Mouse (Mus musculus): ENCODE measurements around the gene Itgad. TPM values are rescaled to one million over a fixed set of nuclear protein-coding genes. Genes with fewer than 3 reads are reported as not detected.

The Itgad gene
- polyA plus RNA-seq, 1 experiment: not detected

DNA sequence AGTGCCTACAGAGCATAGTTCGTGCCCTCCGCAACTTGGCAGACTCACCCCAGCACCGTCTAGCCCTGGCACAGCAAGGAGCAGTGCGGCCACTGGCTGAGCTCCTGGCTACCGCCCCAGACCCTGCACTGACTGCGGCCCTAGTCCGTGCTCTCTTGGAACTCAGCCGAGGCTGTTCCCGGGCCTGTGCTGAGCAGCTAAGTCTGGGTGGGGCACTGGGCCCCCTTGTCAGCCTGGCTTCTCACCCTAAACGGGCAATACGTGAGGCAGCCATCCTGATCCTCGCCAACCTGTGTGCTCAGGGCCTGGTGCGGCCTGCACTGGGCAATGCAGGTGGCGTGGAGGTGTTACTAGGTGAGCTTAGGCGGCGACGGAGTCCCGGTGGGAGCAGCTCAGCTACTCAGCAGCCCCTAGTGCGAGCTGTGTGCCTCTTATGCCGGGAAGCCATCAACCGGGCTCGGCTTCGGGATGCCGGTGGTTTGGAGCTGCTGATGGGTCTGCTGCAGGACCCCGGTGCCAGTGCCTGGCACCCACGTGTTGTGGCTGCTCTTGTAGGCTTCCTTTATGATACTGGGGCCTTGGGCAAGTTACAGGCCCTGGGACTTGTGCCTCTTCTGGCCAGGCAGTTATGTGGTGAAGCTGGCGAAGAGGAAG, 86.1 kb downstream of the Itgad start:
- Histone ChIP-seq H3K4me3 (ENCODE audit: low read depth, low read length) (no peak overlapping the region), H3K36me3 (ENCODE audit: control insufficient read depth, insufficient read depth, low read length, poor library complexity, severe bottlenecking) (no peaks in the 10 kb centered on the region), H3K9me3 (replicated peaks; ENCODE audit: control insufficient read depth, insufficient read depth, low read length, poor library complexity, severe bottlenecking) (no peaks in the 10 kb centered on the region), H3K27me3 (ENCODE audit: control insufficient read depth, insufficient read depth, low read length, poor library complexity, severe bottlenecking) (no peaks in the 10 kb centered on the region), H3K27ac (ENCODE audit: insufficient read depth, low read length) (no peak overlapping the region), H3K4me1 (ENCODE audit: control insufficient read depth, insufficient read depth, low read length) (peaks cover 5% of the 10 kb centered on the region), H3K9ac (ENCODE audit: low read depth, poor library complexity, severe bottlenecking) (no peak overlapping the region)
- no peak for TF ChIP-seq POLR2A (IDR thresholded peaks at IDR 0.05; ENCODE audit: insufficient read depth, low read length)
- no peak for TF ChIP-seq CTCF (IDR thresholded peaks at IDR 0.05; ENCODE audit: low read depth, low read length)
- no peak for TF ChIP-seq EP300 (IDR thresholded peaks at IDR 0.05; ENCODE audit: insufficient read depth, low read depth, low read length)

DNA sequence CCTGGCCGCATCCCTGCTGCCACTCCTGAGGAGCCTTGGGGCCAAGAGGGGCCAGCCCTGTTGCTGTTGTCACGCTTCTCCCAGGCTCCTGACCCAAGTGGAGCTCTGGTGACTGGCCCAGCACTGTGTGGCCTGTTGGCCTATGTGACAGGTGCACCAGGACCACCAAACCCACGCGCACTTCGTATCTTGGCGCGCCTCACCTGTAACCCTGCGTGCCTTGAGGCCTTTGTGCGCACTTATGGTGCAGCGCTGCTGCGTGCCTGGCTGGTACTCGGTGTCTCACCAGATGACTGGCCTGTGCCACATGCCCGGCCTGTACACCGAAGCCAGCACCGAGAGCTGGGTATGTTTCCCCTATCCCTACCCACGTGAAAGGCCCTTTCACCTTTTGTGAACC, 88.2 kb downstream of the Itgad start:
- Histone ChIP-seq H3K27me3 (ENCODE audit: control insufficient read depth, insufficient read depth, low read length, poor library complexity, severe bottlenecking) (no peaks in the 10 kb centered on the region), H3K4me3 (ENCODE audit: low read depth, low read length) (no peak overlapping the region), H3K4me1 (ENCODE audit: control insufficient read depth, insufficient read depth, low read length) (no peaks in the 10 kb centered on the region), H3K36me3 (ENCODE audit: control insufficient read depth, insufficient read depth, low read length, poor library complexity, severe bottlenecking) (no peaks in the 10 kb centered on the region), H3K9me3 (replicated peaks; ENCODE audit: control insufficient read depth, insufficient read depth, low read length, poor library complexity, severe bottlenecking) (no peaks in the 10 kb centered on the region), H3K9ac (ENCODE audit: low read depth, poor library complexity, severe bottlenecking) (no peak overlapping the region), H3K27ac (ENCODE audit: insufficient read depth, low read length) (no peak overlapping the region)
- TF ChIP-seq EP300 (IDR thresholded peaks at IDR 0.05; ENCODE audit: insufficient read depth, low read depth, low read length): no peak
- no peak for TF ChIP-seq POLR2A (IDR thresholded peaks at IDR 0.05; ENCODE audit: insufficient read depth, low read length)
- no peak for TF ChIP-seq CTCF (IDR thresholded peaks at IDR 0.05; ENCODE audit: low read depth, low read length)

DNA sequence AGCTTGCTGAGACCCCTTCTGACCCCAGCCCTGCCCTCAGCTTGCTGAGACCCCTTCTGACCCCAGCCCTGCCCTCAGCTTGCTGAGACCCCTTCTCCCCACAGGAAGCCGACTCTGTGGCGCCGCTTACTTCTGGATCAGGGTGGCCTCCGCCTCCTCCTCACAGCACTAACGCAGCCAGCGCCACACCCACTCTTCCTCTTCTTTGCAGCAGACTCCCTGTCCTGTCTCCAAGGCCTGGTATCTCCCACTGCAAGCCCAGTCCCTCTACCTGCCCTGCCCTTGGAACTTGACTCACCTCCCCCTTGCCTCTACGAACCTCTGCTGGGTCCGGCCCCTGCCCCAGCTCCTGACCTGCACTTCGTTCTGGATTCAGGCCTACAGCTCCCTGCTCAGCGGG, 89.7 kb downstream of the Itgad start:
- no peak overlapping the region for H3K4me3 ChIP-seq (ENCODE audit: low read depth, low read length)
- no peak for TF ChIP-seq POLR2A (IDR thresholded peaks at IDR 0.05; ENCODE audit: insufficient read depth, low read length)
- no peak for TF ChIP-seq EP300 (IDR thresholded peaks at IDR 0.05; ENCODE audit: insufficient read depth, low read depth, low read length)
- no peak for TF ChIP-seq CTCF (IDR thresholded peaks at IDR 0.05; ENCODE audit: low read depth, low read length)
- no peak overlapping the region for H3K27ac ChIP-seq (ENCODE audit: insufficient read depth, low read length)
- H3K36me3 ChIP-seq (ENCODE audit: control insufficient read depth, insufficient read depth, low read length, poor library complexity, severe bottlenecking): no peaks in the 10 kb centered on the region
- no peaks in the 10 kb centered on the region for H3K27me3 ChIP-seq (ENCODE audit: control insufficient read depth, insufficient read depth, low read length, poor library complexity, severe bottlenecking)
- no peak overlapping the region for H3K9ac ChIP-seq (ENCODE audit: low read depth, poor library complexity, severe bottlenecking)
- H3K4me1 ChIP-seq (ENCODE audit: control insufficient read depth, insufficient read depth, low read length): no peaks in the 10 kb centered on the region
- no peaks in the 10 kb centered on the region for H3K9me3 ChIP-seq (replicated peaks; ENCODE audit: control insufficient read depth, insufficient read depth, low read length, poor library complexity, severe bottlenecking)

DNA sequence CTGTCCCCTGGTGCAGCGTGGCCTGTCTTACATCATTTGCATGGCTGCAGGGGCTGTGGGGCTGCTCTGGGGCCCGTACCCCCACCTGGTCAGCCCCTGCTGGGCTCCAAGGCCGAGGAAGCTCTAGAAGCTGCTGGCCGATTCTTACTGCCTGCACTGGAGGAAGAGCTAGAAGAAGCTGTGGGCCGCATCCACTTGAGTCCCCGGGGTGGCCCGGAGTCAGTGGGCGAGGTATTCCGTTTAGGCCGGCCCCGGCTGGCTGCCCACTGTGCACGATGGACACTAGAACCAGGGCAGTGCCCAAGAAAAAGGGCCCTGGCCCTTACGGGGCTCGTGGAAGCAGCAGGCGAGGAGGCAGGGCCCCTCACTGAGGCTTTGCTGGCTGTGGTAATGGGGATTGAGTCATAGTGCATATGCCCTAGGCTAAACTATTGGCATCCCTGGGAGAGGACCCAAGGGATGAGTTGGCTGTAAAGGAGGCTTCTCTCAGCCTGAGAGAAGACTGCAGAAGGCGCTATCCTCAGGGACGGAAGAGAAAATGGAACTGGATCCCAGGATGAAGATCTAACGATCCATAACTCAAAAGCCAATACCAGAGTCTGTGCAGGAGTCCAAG, 90.3 kb downstream of the Itgad start:
- Histone ChIP-seq H3K36me3 (ENCODE audit: control insufficient read depth, insufficient read depth, low read length, poor library complexity, severe bottlenecking) (no peaks in the 10 kb centered on the region), H3K4me1 (ENCODE audit: control insufficient read depth, insufficient read depth, low read length) (no peaks in the 10 kb centered on the region)

DNA sequence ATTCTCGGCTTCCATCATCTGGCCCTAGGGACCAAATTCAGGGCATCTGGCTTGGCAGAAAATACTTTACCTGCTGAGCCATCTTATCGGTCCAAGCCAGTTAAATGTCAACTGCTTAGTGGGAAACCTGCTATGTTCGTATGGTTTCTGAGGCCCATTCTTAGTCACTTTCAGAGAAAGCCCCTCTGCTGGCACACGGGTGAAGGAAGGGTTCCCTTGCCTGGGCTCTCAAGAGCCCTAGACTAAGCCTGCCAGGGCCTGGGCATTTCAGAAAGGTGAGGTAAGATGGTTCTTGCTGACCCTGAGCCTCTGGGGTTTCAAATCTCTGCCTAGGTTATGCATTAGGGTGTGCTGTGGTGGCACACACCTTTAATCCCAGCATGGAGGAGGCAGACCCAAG, 91.4 kb downstream of the Itgad start:
- Histone ChIP-seq H3K27ac (ENCODE audit: insufficient read depth, low read length) (no peak overlapping the region), H3K4me3 (ENCODE audit: low read depth, low read length) (no peak overlapping the region), H3K9ac (ENCODE audit: low read depth, poor library complexity, severe bottlenecking) (no peak overlapping the region), H3K4me1 (ENCODE audit: control insufficient read depth, insufficient read depth, low read length) (no peaks in the 10 kb centered on the region), H3K27me3 (ENCODE audit: control insufficient read depth, insufficient read depth, low read length, poor library complexity, severe bottlenecking) (no peaks in the 10 kb centered on the region; the same call in 1 of the 2 replicates), H3K9me3 (replicated peaks; ENCODE audit: control insufficient read depth, insufficient read depth, low read length, poor library complexity, severe bottlenecking) (no peaks in the 10 kb centered on the region), H3K36me3 (ENCODE audit: control insufficient read depth, insufficient read depth, low read length, poor library complexity, severe bottlenecking) (no peaks in the 10 kb centered on the region)
- TF ChIP-seq CTCF (IDR thresholded peaks at IDR 0.05; ENCODE audit: low read depth, low read length) (no peak), POLR2A (IDR thresholded peaks at IDR 0.05; ENCODE audit: insufficient read depth, low read length) (no peak), EP300 (IDR thresholded peaks at IDR 0.05; ENCODE audit: insufficient read depth, low read depth, low read length) (no peak)

More for the DNA sequence above, 90.3 kb downstream of the Itgad start:
- Histone ChIP-seq H3K9me3 (replicated peaks; ENCODE audit: control insufficient read depth, insufficient read depth, low read length, poor library complexity, severe bottlenecking) (no peaks in the 10 kb centered on the region), H3K27ac (ENCODE audit: insufficient read depth, low read length) (no peak overlapping the region), H3K4me3 (ENCODE audit: low read depth, low read length) (no peak overlapping the region), H3K9ac (ENCODE audit: low read depth, poor library complexity, severe bottlenecking) (no peak overlapping the region), H3K27me3 (ENCODE audit: control insufficient read depth, insufficient read depth, low read length, poor library complexity, severe bottlenecking) (no peaks in the 10 kb centered on the region)
- TF ChIP-seq EP300 (IDR thresholded peaks at IDR 0.05; ENCODE audit: insufficient read depth, low read depth, low read length) (no peak), CTCF (IDR thresholded peaks at IDR 0.05; ENCODE audit: low read depth, low read length) (no peak), POLR2A (IDR thresholded peaks at IDR 0.05; ENCODE audit: insufficient read depth, low read length) (no peak)
